Mouse (Mus musculus) E14TG2a.4 (cell line): ENCODE results near the gene Rps25.
"Not testable (repeated sequence)": the region's sequence is repeated elsewhere in the genome, so short reads cannot be mapped to it uniquely, and the experiment has no call there.

Experiments used
- H3K27me3 ChIP-seq: 2 replicates; pipeline ENCODE4 v1.6.1; 2014; ENCODE audit warnings: low read length, control low read depth; ENCODE audit not compliant: insufficient read depth
- H3K36me3 ChIP-seq: 2 replicates; pipeline ENCODE4 v1.6.1; 2014; ENCODE audit warnings: low read length, control low read depth; ENCODE audit not compliant: insufficient read depth
- H3K4me1 ChIP-seq: replicated peaks from 2 replicates; pipeline ENCODE4 v1.6.1; 2014; ENCODE audit warnings: low read depth, low read length, control low read depth
- H3K4me3 ChIP-seq: replicated peaks from 2 replicates; pipeline ENCODE4 v1.5.1; 2014; ENCODE audit warnings: mild to moderate bottlenecking, low read length
- H3K9me3 ChIP-seq: 2 replicates; pipeline ENCODE4 v1.6.1; 2014; ENCODE audit warnings: low read length, control low read depth
- CTCF ChIP-seq: conservative IDR thresholded peaks from 2 replicates; pipeline ENCODE4 v1.5.1; 2014; ENCODE audit warnings: low read length
- NANOG ChIP-seq: IDR thresholded peaks from 2 replicates; pipeline ENCODE4 v1.6.1; 2014; ENCODE audit warnings: borderline replicate concordance, low read length, mixed read lengths
- POU5F1 ChIP-seq: IDR thresholded peaks from 2 replicates; pipeline ENCODE4 v1.6.1; 2014; ENCODE audit warnings: low read length, borderline replicate concordance

Gene Rps25

DNA sequence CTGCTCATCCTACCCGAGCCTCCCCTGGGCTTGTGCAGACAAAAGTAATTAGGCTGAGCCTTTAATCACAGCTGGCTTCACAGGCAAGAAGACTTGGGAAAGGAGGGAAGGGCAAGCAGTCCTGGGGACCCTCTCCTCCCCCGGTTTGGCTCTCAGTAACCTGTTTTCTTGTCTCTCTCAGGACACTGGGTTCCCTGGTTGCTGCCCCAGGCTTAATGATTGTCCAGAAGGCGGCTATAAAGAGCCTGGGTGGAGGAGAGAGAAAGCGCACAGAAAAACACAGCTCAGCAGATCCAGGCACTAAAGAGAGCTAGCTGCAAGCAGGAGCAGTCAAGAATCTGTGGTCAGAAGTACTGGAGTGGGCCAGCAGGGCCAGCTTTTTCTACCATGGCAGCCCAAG, 8.9 kb upstream of the Rps25 start:
- H3K9me3 ChIP-seq: no peaks in the 10 kb centered on the region
- H3K4me1 ChIP-seq: peaks cover 41% of the 10 kb centered on the region
- H3K27me3 ChIP-seq: peaks cover 10% of the 10 kb centered on the region

DNA sequence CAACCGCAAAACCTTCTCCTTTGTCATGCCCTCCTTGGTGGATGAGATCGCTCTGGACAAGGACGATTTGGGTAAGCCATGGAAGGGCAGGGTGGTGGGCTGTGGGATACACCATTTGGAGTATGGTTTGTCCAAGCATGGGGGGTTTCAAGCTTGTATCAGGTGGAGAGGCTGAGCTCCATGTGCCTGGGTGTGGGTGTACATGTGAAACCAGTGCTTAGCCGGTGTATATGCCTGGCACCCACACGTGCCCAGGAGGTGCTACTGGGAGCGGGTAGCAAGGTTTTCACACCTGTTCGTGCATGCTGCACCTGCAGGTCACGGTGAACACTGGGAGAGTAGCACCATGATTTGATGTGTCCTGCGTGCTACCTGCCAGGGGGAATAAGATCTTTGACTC, 8.4 kb upstream of the Rps25 start:
- no peak for TF ChIP-seq CTCF
- no peak for TF ChIP-seq POU5F1
- TF ChIP-seq NANOG: no peak
- Histone ChIP-seq H3K36me3 (peaks cover 51% of the 10 kb centered on the region), H3K4me1 (peaks cover 46% of the 10 kb centered on the region), H3K27me3 (peaks cover 10% of the 10 kb centered on the region), H3K4me3 (peak overlapping the region; percentile 93), H3K9me3 (no peaks in the 10 kb centered on the region)

More for the DNA sequence above, 8.9 kb upstream of the Rps25 start:
- H3K4me3 ChIP-seq: peak overlapping the region; percentile 93
- no peak for TF ChIP-seq NANOG
- no peak for TF ChIP-seq POU5F1
- TF ChIP-seq CTCF: no peak
- peaks cover 48% of the 10 kb centered on the region for H3K36me3 ChIP-seq

DNA sequence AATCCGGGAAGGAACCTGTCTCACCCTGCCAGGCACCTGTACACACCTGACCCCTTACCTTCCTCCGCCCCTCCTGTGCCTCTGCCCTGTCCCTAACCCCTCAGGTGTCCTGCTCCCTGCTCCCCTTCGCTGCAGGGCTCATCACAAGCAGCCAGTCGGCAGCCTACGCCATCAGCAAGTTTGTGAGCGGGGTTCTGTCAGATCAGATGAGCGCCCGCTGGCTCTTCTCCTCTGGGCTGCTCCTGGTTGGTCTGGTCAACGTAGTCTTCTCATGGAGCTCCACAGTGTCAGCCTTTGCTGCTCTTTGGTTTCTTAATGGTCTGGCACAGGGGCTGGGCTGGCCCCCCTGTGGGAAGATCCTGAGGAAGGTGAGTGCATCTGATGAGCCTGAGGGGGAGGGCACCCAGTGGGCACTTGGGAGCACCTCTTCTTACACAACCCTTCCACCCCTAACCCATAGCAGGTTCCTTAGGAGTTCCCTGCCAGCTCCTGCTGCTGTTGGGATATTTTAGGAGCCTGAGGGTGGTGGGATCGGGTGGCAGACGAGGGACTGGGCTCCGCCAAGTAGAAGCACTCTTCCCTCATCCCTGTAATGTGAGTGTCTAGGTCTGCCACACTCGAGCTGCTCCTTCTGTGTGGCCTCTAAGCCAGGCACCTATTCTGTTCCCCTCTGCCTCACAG, 7.7 kb upstream of the Rps25 start:
- TF ChIP-seq CTCF (no peak), POU5F1 (no peak)
- Histone ChIP-seq H3K4me1 (peaks cover 50% of the 10 kb centered on the region), H3K4me3 (no peak overlapping the region), H3K36me3 (peaks cover 58% of the 10 kb centered on the region), H3K27me3 (peaks cover 10% of the 10 kb centered on the region), H3K9me3 (no peaks in the 10 kb centered on the region)

GRCm38 (mm10) chr9:44399795-44400114, 7.2 kb upstream of the Rps25 start:
- Histone ChIP-seq H3K9me3 (no peaks in the 10 kb centered on the region), H3K27me3 (peaks cover 10% of the 10 kb centered on the region), H3K4me3 (no peak overlapping the region), H3K36me3 (peaks cover 63% of the 10 kb centered on the region), H3K4me1 (peaks cover 56% of the 10 kb centered on the region)
- TF ChIP-seq NANOG (no peak), POU5F1 (no peak), CTCF (no peak)

DNA sequence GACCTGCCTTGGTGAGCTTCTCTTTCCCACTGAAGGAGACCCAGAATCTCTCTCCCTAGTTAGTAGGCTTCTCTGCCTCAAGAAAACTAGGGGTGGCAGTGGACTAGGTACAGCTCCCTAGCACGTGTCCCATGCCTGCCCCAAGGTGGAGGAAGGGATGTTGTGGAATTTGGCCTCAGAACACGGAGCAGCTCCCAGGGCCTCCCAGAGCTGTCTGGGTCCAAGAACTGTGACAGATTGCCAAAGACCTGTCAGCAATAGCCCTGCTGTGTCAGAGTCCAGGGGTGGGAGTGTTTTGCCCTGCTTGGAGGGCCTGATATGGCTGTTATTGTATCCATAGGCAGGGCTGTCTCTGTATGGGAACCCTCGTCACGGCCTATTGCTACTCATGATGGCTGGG, 5.9 kb upstream of the Rps25 start:
- TF ChIP-seq POU5F1 (no peak), CTCF (no peak), NANOG (no peak)

GRCm38 (mm10) chr9:44405011-44405410, 1.9 kb upstream of the Rps25 start:
- peaks cover 46% of the 10 kb centered on the region for H3K4me1 ChIP-seq
- no peaks in the 10 kb centered on the region for H3K9me3 ChIP-seq
- H3K4me3 ChIP-seq: no peak overlapping the region
- TF ChIP-seq CTCF (no peak), NANOG (no peak), POU5F1 (no peak)
- H3K27me3 ChIP-seq: no peaks in the 10 kb centered on the region
- H3K36me3 ChIP-seq: peaks cover 78% of the 10 kb centered on the region

More for the DNA sequence above, 5.9 kb upstream of the Rps25 start:
- Histone ChIP-seq H3K4me3 (no peak overlapping the region), H3K9me3 (no peaks in the 10 kb centered on the region), H3K27me3 (peaks cover 10% of the 10 kb centered on the region), H3K36me3 (peaks cover 74% of the 10 kb centered on the region), H3K4me1 (peaks cover 64% of the 10 kb centered on the region)

DNA sequence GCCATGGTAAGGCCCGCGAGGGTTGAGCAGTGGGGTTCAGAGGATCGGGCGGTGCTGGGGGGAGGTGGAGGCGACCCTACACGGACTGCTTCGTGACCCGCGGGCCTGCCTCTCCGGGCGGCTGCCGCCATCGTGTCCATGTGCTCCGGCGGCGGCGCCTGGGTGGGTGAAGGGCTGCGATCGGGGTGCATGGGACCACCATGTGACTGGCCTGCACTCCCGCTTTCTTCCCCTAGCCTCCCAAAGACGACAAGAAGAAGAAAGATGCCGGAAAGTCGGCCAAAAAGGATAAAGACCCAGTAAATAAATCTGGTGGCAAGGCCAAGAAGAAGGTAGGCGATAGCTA, 786 bp downstream of the Rps25 start:
- no peaks in the 10 kb centered on the region for H3K9me3 ChIP-seq
- no peaks in the 10 kb centered on the region for H3K27me3 ChIP-seq
- H3K36me3 ChIP-seq: peaks cover 78% of the 10 kb centered on the region
- TF ChIP-seq CTCF: no peak
- H3K4me3 ChIP-seq: peak overlapping the region; percentile 92
- peaks cover 65% of the 10 kb centered on the region for H3K4me1 ChIP-seq

GRCm38 (mm10) chr9:44408693-44409092, 1.8 kb downstream of the Rps25 start:
- not testable (repeated sequence) for H3K27me3 ChIP-seq, H3K9me3 ChIP-seq
- Histone ChIP-seq H3K4me1 (peaks cover 67% of the 10 kb centered on the region), H3K4me3 (peak overlapping the region; percentile 92), H3K36me3 (peaks cover 78% of the 10 kb centered on the region)

DNA sequence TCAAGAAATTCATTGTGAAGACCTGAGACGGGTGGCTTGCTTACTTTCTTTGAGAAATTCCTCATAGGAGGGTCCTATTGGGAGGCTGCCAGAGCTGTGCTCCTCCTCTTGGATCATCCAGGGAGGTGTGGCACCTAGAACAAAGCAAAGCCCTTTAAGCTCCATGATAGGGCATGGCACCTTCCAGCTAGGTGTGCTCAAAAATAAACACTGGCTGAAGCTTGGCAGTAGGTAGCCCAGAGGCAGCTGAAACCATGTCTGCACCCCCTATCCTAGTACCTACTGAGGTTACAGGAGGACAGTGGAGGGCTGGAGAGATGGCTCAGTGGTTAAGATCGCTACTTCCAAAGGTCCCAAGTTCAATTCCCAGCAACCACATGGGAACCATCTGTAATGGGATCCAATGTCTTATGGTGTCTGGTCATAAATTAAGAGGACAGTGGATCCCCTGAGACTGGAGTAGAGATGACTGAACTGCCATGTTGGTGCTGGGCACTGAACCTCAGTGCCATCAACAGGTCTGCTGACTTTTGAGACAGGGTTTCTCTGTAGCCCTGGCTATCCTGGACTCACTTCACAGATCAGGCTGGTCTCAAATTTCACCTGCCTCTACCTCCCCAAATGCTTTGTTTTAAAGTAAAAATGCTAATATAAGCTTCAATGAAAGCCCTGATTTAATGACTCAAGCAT, 3.9 kb downstream of the Rps25 start:
- no peaks in the 10 kb centered on the region for H3K9me3 ChIP-seq
- H3K4me3 ChIP-seq: peak overlapping the region; percentile 92
- no peaks in the 10 kb centered on the region for H3K27me3 ChIP-seq
- H3K36me3 ChIP-seq: peaks cover 75% of the 10 kb centered on the region
- peaks cover 50% of the 10 kb centered on the region for H3K4me1 ChIP-seq
- TF ChIP-seq CTCF (no peak), POU5F1 (no peak), NANOG (no peak)
